18 mouse cellular contexts compared by ENCODE assay signal in genomic region chr13:7790069-7790468, GRCm38 (mm10).
"Had no signal": no experiment of that assay in that cellular context is flagged by ENCODE, and none has a peak within 500 bp of the region (broad histone marks: within the 10 kb centered on the region; RNA-seq: fewer than 3 reads in every experiment).

No protein-coding gene starts in this region.

- H3K36me3 ChIP-seq: limb, embryonic 10.5 days; limb, embryonic 13.5 days; liver, embryonic 12.5 days; liver, embryonic 15.5 days; lung, embryonic 15.5 days had no signal

- H3K27ac ChIP-seq: layer of hippocampus, adult 2 months; limb, embryonic 10.5 days; limb, embryonic 13.5 days; liver, embryonic 12.5 days; liver, embryonic 15.5 days; lung, embryonic 15.5 days had no signal

- H3K9me3 ChIP-seq: limb, embryonic 10.5 days; limb, embryonic 13.5 days; liver, embryonic 12.5 days; liver, embryonic 15.5 days; lung, embryonic 15.5 days; megakaryocyte, embryonic 14.5 days had no signal

- H3K4me1 ChIP-seq: limb, embryonic 10.5 days; limb, embryonic 13.5 days; liver, embryonic 12.5 days; liver, embryonic 15.5 days; lung, embryonic 15.5 days; megakaryocyte, embryonic 14.5 days had no signal

- H3K4me2 ChIP-seq: limb, embryonic 13.5 days; liver, embryonic 12.5 days; liver, embryonic 15.5 days; lung, embryonic 15.5 days; midbrain, embryonic 11.5 days had no signal

- DNase-seq: layer of hippocampus, adult 9-11 months; liver; lung, adult 18-20 months; lung, postnatal 10 days; lung, postnatal 36 days; midbrain, embryonic 14.5 days; thymus, adult 18-20 months; thymus, postnatal 36 days had no signal

- H3K27me3 ChIP-seq: limb, embryonic 13.5 days; liver, embryonic 12.5 days; liver, embryonic 15.5 days; lung, embryonic 15.5 days; megakaryocyte, embryonic 14.5 days had no signal

- ATAC-seq: inflammation-experienced regulatory T-cells, adult 6 months; intestine, embryonic 16.5 days; liver, embryonic 12.5 days had no signal

- H3K4me3 ChIP-seq: layer of hippocampus, adult 2 months; limb, embryonic 10.5 days; limb, embryonic 13.5 days; liver, embryonic 12.5 days; liver, embryonic 15.5 days; lung, embryonic 15.5 days; megakaryocyte, embryonic 14.5 days had no signal

- H3K9ac ChIP-seq: limb, embryonic 13.5 days; liver, embryonic 12.5 days; liver, embryonic 15.5 days; lung, embryonic 15.5 days had no signal
